Mouse (Mus musculus): Measurements from ENCODE around the gene Arhgap40. TPM values are rescaled to one million over a fixed set of nuclear protein-coding genes. Genes with fewer than 3 reads are reported as not detected.

The Arhgap40 gene
- total RNA-seq (2021) = not detected
- long read RNA-seq, experiment 1 = 0 reads
- long read RNA-seq, experiment 2 = 0 reads

GRCm38 (mm10) chr2:158512528-158512927, at the start of gene Arhgap40:
Gene Arhgap40 (plus strand): TSS chr2:158512796.
- peak in 1 of 2 experiments; percentile 17 for DNase-seq (ENCODE audit: low spot score in 2 of 2)

- DNase-seq (ENCODE audit: low spot score in 2 of 2) = no peak
These were observed 38.4 kb upstream of the Arhgap40 start for GRCm38 (mm10) chr2:158474159-158474558.

GRCm38 (mm10) chr2:158477640-158478039, 35.0 kb upstream of the Arhgap40 start:
- DNase-seq (ENCODE audit: low spot score in 2 of 2) = no peak

GRCm38 (mm10) chr2:158498457-158498856, 14.1 kb upstream of the Arhgap40 start:
- no peak for DNase-seq (ENCODE audit: low spot score in 2 of 2)

- peak in 1 of 2 experiments; percentile 19 for DNase-seq (ENCODE audit: low spot score in 2 of 2)
These were observed 10.5 kb upstream of the Arhgap40 start, which contains the start of gene Adig for GRCm38 (mm10) chr2:158501836-158502812. Gene Adig (plus strand): TSS chr2:158502612.

GRCm38 (mm10) chr2:158503226-158503625, 9.4 kb upstream of the Arhgap40 start:
- DNase-seq (ENCODE audit: low spot score in 2 of 2) = peak in 1 of 2 experiments; percentile 15

- peak in 1 of 2 experiments; percentile 19 for DNase-seq (ENCODE audit: low spot score in 2 of 2)
These were observed 8.9 kb upstream of the Arhgap40 start for GRCm38 (mm10) chr2:158503671-158504070.

- peak in 1 of 2 experiments; percentile 6 for DNase-seq (ENCODE audit: low spot score in 2 of 2)
These were observed 6.1 kb upstream of the Arhgap40 start for GRCm38 (mm10) chr2:158506475-158506874.

GRCm38 (mm10) chr2:158507046-158507445, 5.5 kb upstream of the Arhgap40 start:
- peak in 1 of 2 experiments; percentile 10 for DNase-seq (ENCODE audit: low spot score in 2 of 2)

- peak; percentile 67 to 70 for DNase-seq (ENCODE audit: low spot score in 2 of 2)
These were observed 1.9 kb upstream of the Arhgap40 start for GRCm38 (mm10) chr2:158510665-158511064.

- no peak for DNase-seq (ENCODE audit: low spot score in 2 of 2)
These were observed 1.3 kb downstream of the Arhgap40 start for GRCm38 (mm10) chr2:158513821-158514336.

- DNase-seq (ENCODE audit: low spot score in 2 of 2) = no peak
These were observed 6.0 kb downstream of the Arhgap40 start for GRCm38 (mm10) chr2:158518583-158518982.

- DNase-seq (ENCODE audit: low spot score in 2 of 2) = no peak
These were observed 6.5 kb downstream of the Arhgap40 start for GRCm38 (mm10) chr2:158519071-158519470.

GRCm38 (mm10) chr2:158519800-158520199, 7.2 kb downstream of the Arhgap40 start:
- DNase-seq (ENCODE audit: low spot score in 2 of 2) = no peak

- DNase-seq (ENCODE audit: low spot score in 2 of 2) = peak in 1 of 2 experiments; percentile 18
These were observed 10.5 kb downstream of the Arhgap40 start for GRCm38 (mm10) chr2:158523060-158523459.

GRCm38 (mm10) chr2:158524129-158524860, 11.7 kb downstream of the Arhgap40 start:
- DNase-seq (ENCODE audit: low spot score in 2 of 2) = no peak

GRCm38 (mm10) chr2:158534090-158534489, 21.5 kb downstream of the Arhgap40 start:
- peak; percentile 38 for DNase-seq (ENCODE audit: low spot score in 2 of 2)

GRCm38 (mm10) chr2:158534559-158534958, 22.0 kb downstream of the Arhgap40 start:
- no peak for DNase-seq (ENCODE audit: low spot score in 2 of 2)

- no peak for DNase-seq (ENCODE audit: low spot score in 2 of 2)
These were observed 27.1 kb downstream of the Arhgap40 start for GRCm38 (mm10) chr2:158539433-158540305.

GRCm38 (mm10) chr2:158541286-158541685, 28.7 kb downstream of the Arhgap40 start:
- no peak for DNase-seq (ENCODE audit: low spot score in 2 of 2)

All from adrenal gland, adult 18-20 months (tissue).